Mouse (Mus musculus): ENCODE data around the gene Arhgef6. TPM values are rescaled to one million over a fixed set of nuclear protein-coding genes. Genes with fewer than 3 reads are reported as not detected.

The Arhgef6 gene
- 4.4 and 5.4 TPM in 2 replicates for polyA plus RNA-seq (2014; fragmentation: Nextera tagmentation; extraction: Ambion mirVana)

GRCm38 (mm10) chrX:57338371-57339211 is at the start of gene Arhgef6:
Gene Arhgef6 (minus strand): TSS chrX:57338729.
- no peak within 1 kb of the TSS for H3K27ac ChIP-seq (ENCODE audit: low read length)
- H3K9ac ChIP-seq (replicated peaks; ENCODE audit: low read depth, low read length) = no peak within 1 kb of the TSS
- ATAC-seq (ENCODE audit: insufficient number of reproducible peaks, insufficient read depth, low FRiP score, low read depth) = no peak
- no peak within 1 kb of the TSS for H3K4me2 ChIP-seq (replicated peaks; ENCODE audit: low read depth, low read length)
- H3K4me1 ChIP-seq (ENCODE audit: control insufficient read depth, insufficient read depth, low read length) = no peaks in the 10 kb centered on the region
- 48% methylated on average over 18 of the region's 18 CpGs for WGBS
- H3K36me3 ChIP-seq (ENCODE audit: control insufficient read depth, insufficient read depth, low read length) = no peaks in the 10 kb centered on the region
- H3K9me3 ChIP-seq (ENCODE audit: control insufficient read depth, low read depth, low read length) = no peaks in the 10 kb centered on the region
- no peak within 1 kb of the TSS for H3K4me3 ChIP-seq (ENCODE audit: low read depth, low read length)
- no peaks in the 10 kb centered on the region for H3K27me3 ChIP-seq (ENCODE audit: control insufficient read depth, insufficient read depth, low read length)

GRCm38 (mm10) chrX:57380915-57381314 is 42.4 kb upstream of the Arhgef6 start:
- H3K4me3 ChIP-seq (ENCODE audit: low read depth, low read length) = no peak overlapping the region
- H3K4me1 ChIP-seq (ENCODE audit: control insufficient read depth, insufficient read depth, low read length) = no peaks in the 10 kb centered on the region
- no peak overlapping the region for H3K27ac ChIP-seq (ENCODE audit: low read length)
- H3K9me3 ChIP-seq (ENCODE audit: control insufficient read depth, low read depth, low read length) = no peaks in the 10 kb centered on the region
- ATAC-seq (ENCODE audit: insufficient number of reproducible peaks, insufficient read depth, low FRiP score, low read depth) = no peak
- 75% methylated on average over 5 of the region's 5 CpGs for WGBS
- H3K27me3 ChIP-seq (ENCODE audit: control insufficient read depth, insufficient read depth, low read length) = no peaks in the 10 kb centered on the region
- peaks cover 22% of the 10 kb centered on the region for H3K36me3 ChIP-seq (ENCODE audit: control insufficient read depth, insufficient read depth, low read length)
- H3K4me2 ChIP-seq (replicated peaks; ENCODE audit: low read depth, low read length) = no peak overlapping the region
- H3K9ac ChIP-seq (replicated peaks; ENCODE audit: low read depth, low read length) = no peak overlapping the region

GRCm38 (mm10) chrX:57378579-57378978 is 40.0 kb upstream of the Arhgef6 start:
- Histone ChIP-seq H3K9ac (replicated peaks; ENCODE audit: low read depth, low read length) (no peak overlapping the region), H3K27me3 (ENCODE audit: control insufficient read depth, insufficient read depth, low read length) (no peaks in the 10 kb centered on the region), H3K4me1 (ENCODE audit: control insufficient read depth, insufficient read depth, low read length) (no peaks in the 10 kb centered on the region), H3K27ac (ENCODE audit: low read length) (no peak overlapping the region), H3K4me3 (ENCODE audit: low read depth, low read length) (no peak overlapping the region), H3K4me2 (replicated peaks; ENCODE audit: low read depth, low read length) (no peak overlapping the region), H3K36me3 (ENCODE audit: control insufficient read depth, insufficient read depth, low read length) (peaks cover 9% of the 10 kb centered on the region; the same call in 1 of the 2 replicates), H3K9me3 (ENCODE audit: control insufficient read depth, low read depth, low read length) (no peaks in the 10 kb centered on the region)
- 81% methylated on average over 3 of the region's 3 CpGs for WGBS
- no peak for ATAC-seq (ENCODE audit: insufficient number of reproducible peaks, insufficient read depth, low FRiP score, low read depth)

- peaks cover 7% of the 10 kb centered on the region; the same call in 1 of the 2 replicates for H3K36me3 ChIP-seq (ENCODE audit: control insufficient read depth, insufficient read depth, low read length)
- no peak overlapping the region for H3K27ac ChIP-seq (ENCODE audit: low read length)
- no peak overlapping the region for H3K9ac ChIP-seq (replicated peaks; ENCODE audit: low read depth, low read length)
- H3K4me3 ChIP-seq (ENCODE audit: low read depth, low read length) = no peak overlapping the region
- ATAC-seq (ENCODE audit: insufficient number of reproducible peaks, insufficient read depth, low FRiP score, low read depth) = no peak
- no peaks in the 10 kb centered on the region for H3K4me1 ChIP-seq (ENCODE audit: control insufficient read depth, insufficient read depth, low read length)
- H3K4me2 ChIP-seq (replicated peaks; ENCODE audit: low read depth, low read length) = no peak overlapping the region
- WGBS = 80% methylated on average over 3 of the region's 3 CpGs
- H3K27me3 ChIP-seq (ENCODE audit: control insufficient read depth, insufficient read depth, low read length) = no peaks in the 10 kb centered on the region
- no peaks in the 10 kb centered on the region for H3K9me3 ChIP-seq (ENCODE audit: control insufficient read depth, low read depth, low read length)
Observed at GRCm38 (mm10) chrX:57377096-57377495, 38.6 kb upstream of the Arhgef6 start.

GRCm38 (mm10) chrX:57374029-57374428 is 35.5 kb upstream of the Arhgef6 start:
- Histone ChIP-seq H3K4me2 (replicated peaks; ENCODE audit: low read depth, low read length) (no peak overlapping the region), H3K9ac (replicated peaks; ENCODE audit: low read depth, low read length) (no peak overlapping the region), H3K4me3 (ENCODE audit: low read depth, low read length) (no peak overlapping the region), H3K4me1 (ENCODE audit: control insufficient read depth, insufficient read depth, low read length) (no peaks in the 10 kb centered on the region), H3K36me3 (ENCODE audit: control insufficient read depth, insufficient read depth, low read length) (peaks cover 7% of the 10 kb centered on the region; the same call in 1 of the 2 replicates), H3K27ac (ENCODE audit: low read length) (no peak overlapping the region), H3K27me3 (ENCODE audit: control insufficient read depth, insufficient read depth, low read length) (no peaks in the 10 kb centered on the region), H3K9me3 (ENCODE audit: control insufficient read depth, low read depth, low read length) (no peaks in the 10 kb centered on the region)
- 69% methylated on average over 2 of the region's 2 CpGs for WGBS
- no peak for ATAC-seq (ENCODE audit: insufficient number of reproducible peaks, insufficient read depth, low FRiP score, low read depth)

DNA sequence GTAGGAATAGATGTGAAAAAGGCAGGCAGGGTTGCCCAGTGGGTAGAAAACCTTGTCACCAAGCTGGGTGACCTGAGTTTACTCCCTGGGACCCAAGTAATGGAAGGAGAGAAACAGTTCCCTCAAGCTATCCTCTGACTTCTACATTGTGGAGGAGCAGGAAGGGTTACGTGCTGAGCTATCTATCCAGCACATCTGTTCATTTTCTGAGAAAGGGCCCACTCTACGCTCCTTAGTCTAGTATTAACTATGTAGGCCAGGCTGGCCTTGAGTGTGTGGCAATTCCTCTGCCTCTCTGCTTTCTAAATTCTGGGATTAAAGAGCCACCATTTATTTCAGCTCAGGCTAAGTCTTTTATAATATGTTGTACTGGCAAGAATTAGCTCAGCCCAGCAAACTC is 35.0 kb upstream of the Arhgef6 start:
- peaks cover 6% of the 10 kb centered on the region; the same call in 1 of the 2 replicates for H3K36me3 ChIP-seq (ENCODE audit: control insufficient read depth, insufficient read depth, low read length)
- H3K4me2 ChIP-seq (replicated peaks; ENCODE audit: low read depth, low read length) = no peak overlapping the region
- no peak overlapping the region for H3K9ac ChIP-seq (replicated peaks; ENCODE audit: low read depth, low read length)
- no peak for ATAC-seq (ENCODE audit: insufficient number of reproducible peaks, insufficient read depth, low FRiP score, low read depth)
- H3K27me3 ChIP-seq (ENCODE audit: control insufficient read depth, insufficient read depth, low read length) = no peaks in the 10 kb centered on the region
- H3K4me1 ChIP-seq (ENCODE audit: control insufficient read depth, insufficient read depth, low read length) = no peaks in the 10 kb centered on the region
- H3K27ac ChIP-seq (ENCODE audit: low read length) = no peak overlapping the region
- H3K4me3 ChIP-seq (ENCODE audit: low read depth, low read length) = no peak overlapping the region
- no peaks in the 10 kb centered on the region for H3K9me3 ChIP-seq (ENCODE audit: control insufficient read depth, low read depth, low read length)
- WGBS = 90% methylated on average over 2 of the region's 2 CpGs

DNA sequence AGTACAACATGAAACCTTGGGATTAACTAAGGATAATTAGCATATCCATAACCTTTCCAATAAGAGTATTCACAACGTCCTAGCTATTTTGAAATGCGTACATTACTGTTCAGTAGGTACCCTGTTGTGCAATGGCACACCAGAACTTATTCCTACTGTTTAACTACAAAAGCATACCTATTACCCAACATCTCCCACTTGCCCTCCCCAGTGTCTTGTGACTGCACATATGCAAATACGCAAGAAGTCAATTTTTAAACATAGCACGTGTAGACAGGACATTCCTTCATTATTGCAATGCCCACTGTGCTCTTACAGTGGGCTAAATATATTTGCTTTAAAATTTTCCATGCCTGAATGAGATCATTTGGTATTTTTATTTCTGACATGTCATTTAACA is 34.4 kb upstream of the Arhgef6 start:
- 82% methylated on average over 4 of the region's 4 CpGs for WGBS
- Histone ChIP-seq H3K9ac (replicated peaks; ENCODE audit: low read depth, low read length) (no peak overlapping the region), H3K4me1 (ENCODE audit: control insufficient read depth, insufficient read depth, low read length) (no peaks in the 10 kb centered on the region), H3K4me3 (ENCODE audit: low read depth, low read length) (no peak overlapping the region), H3K27ac (ENCODE audit: low read length) (no peak overlapping the region), H3K36me3 (ENCODE audit: control insufficient read depth, insufficient read depth, low read length) (peaks cover 3% of the 10 kb centered on the region; the same call in 1 of the 2 replicates), H3K27me3 (ENCODE audit: control insufficient read depth, insufficient read depth, low read length) (no peaks in the 10 kb centered on the region), H3K4me2 (replicated peaks; ENCODE audit: low read depth, low read length) (no peak overlapping the region), H3K9me3 (ENCODE audit: control insufficient read depth, low read depth, low read length) (no peaks in the 10 kb centered on the region)
- no peak for ATAC-seq (ENCODE audit: insufficient number of reproducible peaks, insufficient read depth, low FRiP score, low read depth)

DNA sequence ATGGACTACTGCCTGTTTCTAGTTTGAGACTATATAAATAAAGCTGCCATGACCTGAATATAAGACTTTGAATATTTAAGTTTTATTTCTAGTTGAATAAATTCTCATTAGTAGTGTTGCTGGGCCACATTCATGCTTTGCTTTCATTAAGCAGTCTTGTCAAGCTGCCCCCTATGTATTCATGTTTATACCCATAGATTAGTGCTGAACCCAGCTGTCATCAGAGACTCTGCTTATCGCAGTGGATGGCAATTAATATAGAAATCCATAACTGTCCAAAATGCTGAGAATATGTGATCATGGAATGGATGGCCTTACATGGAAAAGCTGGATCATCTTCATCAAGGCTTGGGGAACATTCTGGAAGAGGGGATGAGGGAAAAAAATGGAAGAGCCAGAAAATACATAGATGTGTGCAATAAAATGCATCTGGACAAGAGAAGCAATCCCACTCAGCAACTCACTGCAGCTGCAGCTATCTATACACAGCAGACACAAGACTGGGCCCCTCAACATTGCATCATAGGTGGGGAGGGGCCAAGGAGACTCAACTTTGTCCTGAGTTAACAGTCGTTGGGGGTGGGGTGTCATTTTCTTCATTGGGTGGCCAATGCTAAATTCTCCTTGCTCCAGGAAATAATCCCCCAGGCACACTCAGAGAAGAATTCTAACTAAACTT is 26.5 kb upstream of the Arhgef6 start:
- ATAC-seq (ENCODE audit: insufficient number of reproducible peaks, insufficient read depth, low FRiP score, low read depth) = no peak
- no peak overlapping the region for H3K27ac ChIP-seq (ENCODE audit: low read length)
- H3K4me2 ChIP-seq (replicated peaks; ENCODE audit: low read depth, low read length) = no peak overlapping the region
- H3K36me3 ChIP-seq (ENCODE audit: control insufficient read depth, insufficient read depth, low read length) = no peaks in the 10 kb centered on the region
- H3K4me3 ChIP-seq (ENCODE audit: low read depth, low read length) = no peak overlapping the region
- H3K9ac ChIP-seq (replicated peaks; ENCODE audit: low read depth, low read length) = no peak overlapping the region
- no peaks in the 10 kb centered on the region for H3K4me1 ChIP-seq (ENCODE audit: control insufficient read depth, insufficient read depth, low read length)
- 61% methylated on average over 2 of the region's 2 CpGs for WGBS
- H3K27me3 ChIP-seq (ENCODE audit: control insufficient read depth, insufficient read depth, low read length) = no peaks in the 10 kb centered on the region
- no peaks in the 10 kb centered on the region for H3K9me3 ChIP-seq (ENCODE audit: control insufficient read depth, low read depth, low read length)
